Mouse (Mus musculus) kidney, postnatal 36 days (tissue): Measurements from ENCODE around the gene Pepd.

Experiments
- DNase-seq, 2 experiments: peaks; one replicate each; pipeline ENCODE4 v3.0.0; 2021 to 2022; ENCODE audit warnings: mixed read lengths in 2 of 2

The Pepd gene

DNA sequence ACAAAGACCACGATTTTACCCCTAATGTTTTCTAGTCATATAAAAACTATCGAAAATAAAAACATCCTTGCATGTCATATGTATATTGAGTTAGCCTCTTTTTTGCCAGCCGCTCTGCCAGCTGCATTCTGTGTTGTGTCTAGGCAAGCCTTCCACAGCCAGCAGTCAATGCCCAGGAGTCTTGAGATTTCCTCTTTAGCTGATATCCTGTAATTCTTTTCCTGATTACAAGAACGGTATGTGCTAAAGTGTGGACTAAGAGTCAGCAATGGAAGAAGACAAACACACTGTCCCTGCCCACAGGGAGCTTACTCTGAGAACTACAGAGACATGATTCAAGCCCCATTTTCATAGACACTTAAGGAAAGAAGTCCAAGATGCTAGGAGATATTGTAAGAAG is 145.4 kb downstream of the Pepd start:
- DNase-seq: no peak

DNA sequence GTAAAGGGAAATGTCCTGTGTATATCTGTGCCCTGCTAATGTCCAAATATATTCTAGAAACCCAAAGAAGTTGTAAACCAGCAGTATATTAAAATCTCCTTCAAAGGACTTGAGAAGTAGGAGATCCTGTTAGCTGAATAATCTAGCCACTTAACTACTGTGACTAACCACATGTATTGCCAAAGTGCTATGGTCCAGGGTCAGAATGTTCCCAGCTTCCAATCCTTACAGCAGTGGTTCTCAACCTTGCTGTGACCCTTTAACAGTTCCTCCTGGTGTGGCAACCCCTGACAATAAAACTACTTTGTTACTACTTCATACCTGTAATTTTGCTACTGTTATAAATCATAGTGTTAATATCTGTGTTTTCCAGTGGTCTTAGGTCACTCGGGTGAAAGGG is 146.2 kb downstream of the Pepd start:
- DNase-seq: no peak

- DNase-seq: no peak
Measured at GRCm38 (mm10) chr7:35059467-35059866, 147.3 kb downstream of the Pepd start.

DNA sequence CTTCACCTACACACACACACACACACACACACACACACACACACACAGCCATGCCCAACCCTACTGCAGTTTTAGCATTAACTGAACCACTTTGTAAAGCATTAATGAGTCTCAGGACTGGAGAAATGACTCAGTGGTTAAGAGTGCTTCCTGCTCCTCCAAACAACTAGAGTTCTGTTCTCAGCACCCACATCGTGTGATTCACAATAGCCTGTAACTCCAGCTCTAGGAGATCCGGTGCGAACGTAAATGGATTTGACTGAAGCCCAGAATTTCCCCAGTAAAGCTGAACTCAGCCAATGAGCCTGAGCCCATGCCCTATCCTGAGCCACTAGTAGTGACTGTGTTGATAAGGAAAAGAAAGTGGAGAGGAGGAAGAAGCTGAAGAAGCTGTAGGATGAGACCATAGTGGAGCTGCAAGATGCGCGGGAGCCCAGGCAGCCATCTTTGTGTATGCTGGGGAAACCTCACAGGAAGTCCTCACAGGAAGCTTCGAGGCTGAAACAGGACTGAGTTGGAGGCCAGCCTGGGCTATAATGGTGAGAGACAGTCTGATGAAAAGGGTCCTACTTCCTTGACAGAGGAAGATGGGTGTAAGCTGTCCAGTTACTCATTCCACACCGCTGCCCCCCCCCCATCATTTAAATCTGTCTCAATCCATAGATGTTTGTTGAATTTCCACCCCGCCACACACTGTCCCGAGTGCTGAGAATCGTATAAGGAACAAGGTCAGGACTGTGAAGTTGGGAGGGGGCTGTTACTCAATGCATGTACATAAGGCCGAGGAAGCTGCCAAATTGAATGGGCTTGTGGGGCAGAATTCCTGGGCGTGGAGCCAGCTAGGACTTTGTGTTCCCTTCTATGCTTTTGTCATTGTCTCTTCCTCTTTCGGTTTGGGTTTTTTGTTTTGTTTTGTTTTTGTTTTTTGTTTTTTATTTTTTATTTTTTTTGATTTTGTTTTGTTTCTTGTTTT is 152.4 kb downstream of the Pepd start:
- peak; percentile 52 to 64 for DNase-seq

DNA sequence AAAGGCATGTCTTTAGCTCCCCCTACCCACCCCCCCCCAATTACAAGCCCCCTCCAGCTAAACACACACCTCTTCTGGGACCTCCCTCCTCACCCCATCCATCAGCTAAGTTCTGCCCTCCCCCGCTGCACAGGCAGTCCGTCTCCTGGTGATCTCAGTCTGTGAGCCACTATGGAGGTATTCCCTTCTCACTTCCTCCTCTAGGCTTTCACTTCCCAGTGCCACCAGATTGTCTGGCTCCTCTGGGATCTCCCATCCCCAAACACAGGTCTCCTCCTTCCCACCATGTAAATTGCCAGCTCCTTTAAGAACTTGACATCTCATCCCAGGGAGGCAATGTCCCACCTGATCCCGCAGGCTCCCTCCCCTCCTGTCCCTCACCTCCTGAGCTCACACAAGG is 153.8 kb downstream of the Pepd start:
- peak in 1 of 2 experiments; percentile 24 for DNase-seq

GRCm38 (mm10) chr7:35066640-35067212 is 154.5 kb downstream of the Pepd start:
- DNase-seq: no peak

DNA sequence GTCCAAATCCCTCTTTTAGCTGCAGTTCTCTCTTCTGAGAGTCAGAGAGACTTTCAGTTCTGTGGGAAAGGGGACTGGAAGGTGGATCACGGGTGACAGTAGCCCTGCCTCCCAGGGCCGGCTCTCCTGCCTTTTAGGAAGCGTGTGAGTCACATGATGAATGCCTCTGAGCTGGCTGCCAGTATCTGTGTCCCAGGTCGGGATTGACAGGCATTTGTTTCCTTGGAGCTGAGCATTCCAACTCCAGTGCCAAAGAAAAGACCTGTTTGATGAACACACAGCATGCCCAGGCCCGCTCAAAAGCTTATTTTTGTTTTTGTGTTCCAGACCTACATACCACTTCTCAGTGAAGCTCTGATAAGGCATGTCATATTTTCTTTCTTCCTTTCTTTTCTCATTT is 164.5 kb downstream of the Pepd start:
- DNase-seq: peak; percentile 46 to 55

DNA sequence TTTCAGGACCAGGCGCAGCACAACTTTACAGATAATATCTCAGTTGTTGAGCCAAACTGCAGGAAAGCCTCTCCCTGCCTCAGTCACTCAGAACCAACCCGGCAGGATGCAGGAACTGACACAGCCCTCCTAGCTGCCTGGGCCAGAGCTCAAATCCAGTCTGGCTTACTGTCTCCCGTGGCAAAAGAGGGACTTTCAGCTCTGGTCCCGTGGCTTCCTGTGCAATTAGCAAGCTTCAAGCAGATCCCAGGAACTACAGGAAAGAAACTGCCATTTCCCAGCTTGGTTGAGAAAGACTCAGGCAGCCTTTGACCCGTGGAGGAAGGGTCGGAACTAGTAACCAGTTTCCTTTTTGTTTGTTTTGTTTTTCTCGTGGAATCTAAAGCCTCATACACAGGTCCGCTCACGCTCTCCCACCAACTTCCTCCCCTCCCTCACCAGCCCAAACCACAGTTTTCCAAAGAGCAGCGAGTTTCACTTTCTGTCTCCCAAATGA is 168.7 kb downstream of the Pepd start:
- peak; percentile 73 to 82 for DNase-seq

- DNase-seq: peak in 1 of 2 experiments; percentile 20
Measured at GRCm38 (mm10) chr7:35081406-35082104, 169.4 kb downstream of the Pepd start.

DNA sequence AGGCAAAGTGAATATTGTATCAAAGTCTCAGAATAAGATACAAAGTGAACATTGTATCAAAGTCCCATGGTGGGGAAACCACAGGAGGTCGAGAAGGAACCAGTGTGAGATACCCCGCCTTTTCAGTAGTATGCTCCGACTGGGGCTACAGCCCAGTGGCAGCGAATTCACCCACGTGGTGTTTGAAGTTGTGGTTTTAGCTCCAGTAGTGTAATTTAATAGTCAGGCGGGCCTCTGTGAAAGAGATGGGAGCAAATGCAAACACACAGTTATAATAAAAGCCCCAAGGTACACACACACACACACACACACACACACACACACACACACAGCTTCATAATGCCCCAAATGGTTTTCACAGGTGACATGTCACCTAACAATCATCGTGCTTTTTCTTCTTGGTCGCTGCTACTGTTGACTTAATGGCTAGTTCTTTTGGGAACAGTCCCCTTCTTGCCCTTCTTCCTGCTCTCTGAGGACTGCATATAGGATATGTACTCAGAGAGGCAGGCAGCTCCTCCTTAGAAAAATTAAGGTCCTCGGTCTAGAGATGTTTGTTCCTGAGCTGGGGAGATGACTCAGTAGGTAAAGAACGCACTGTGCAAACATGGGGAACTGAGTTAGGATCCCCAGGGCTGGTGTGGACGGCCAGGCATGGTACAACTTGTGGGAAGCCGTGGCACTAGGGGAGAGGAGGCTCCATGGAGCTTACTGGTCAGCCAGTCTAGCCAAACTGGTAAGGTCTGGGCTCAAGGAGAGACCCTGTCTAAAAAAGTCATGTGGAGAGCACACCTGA is 172.6 kb downstream of the Pepd start:
- DNase-seq: no peak

GRCm38 (mm10) chr7:35086271-35086861 is 174.2 kb downstream of the Pepd start:
- peak; percentile 55 to 74 for DNase-seq

- no peak for DNase-seq
Measured at GRCm38 (mm10) chr7:35090550-35090949, 178.4 kb downstream of the Pepd start.
